Mouse (Mus musculus) heart, embryonic 12.5 days (tissue): ENCODE data around the gene Ccdc9b. TPM values are rescaled to one million over a fixed set of nuclear protein-coding genes. Genes with fewer than 3 reads are reported as not detected.
A peak's percentile ranks its signal among the peaks of the same experiment; 100 is the strongest.

Experiments used
- ATAC-seq: fragments of 200-750 bp; cut with Nextera tagmentation; 2 replicates; pipeline ENCODE4 v1.8.0; 2017; ENCODE audit warnings: moderate TSS enrichment, moderate library complexity; ENCODE audit not compliant: insufficient number of reproducible peaks, low FRiP score
- H3K27ac ChIP-seq: fragments of 300-500 bp; sonication (generic); 2 replicates; pipeline ENCODE4 v1.5.1; 2016; ENCODE audit warnings: mild to moderate bottlenecking, moderate library complexity; ENCODE audit not compliant: poor library complexity, severe bottlenecking
- H3K27me3 ChIP-seq: fragments of 300-500 bp; sonication (generic); replicated peaks from 2 replicates; pipeline ENCODE4 v1.6.1; 2016; ENCODE audit warnings: mild to moderate bottlenecking, moderate library complexity
- H3K36me3 ChIP-seq: fragments of 300-500 bp; sonication (generic); 2 replicates; pipeline ENCODE4 v1.6.1; 2016; ENCODE audit warnings: mild to moderate bottlenecking, moderate library complexity
- H3K4me1 ChIP-seq: fragments of 300-500 bp; sonication (generic); replicated peaks from 2 replicates; pipeline ENCODE4 v1.6.1; 2016; ENCODE audit warnings: mild to moderate bottlenecking
- H3K4me2 ChIP-seq: fragments of 300-500 bp; sonication (generic); 2 replicates; pipeline ENCODE4 v1.6.1; 2016; ENCODE audit warnings: mild to moderate bottlenecking, moderate library complexity
- H3K4me3 ChIP-seq: fragments of 300-500 bp; sonication (generic); 2 replicates; pipeline ENCODE4 v1.5.1; 2016; ENCODE audit warnings: mild to moderate bottlenecking
- H3K9ac ChIP-seq: fragments of 300-500 bp; sonication (generic); 2 replicates; pipeline ENCODE4 v1.6.1; 2016; ENCODE audit warnings: mild to moderate bottlenecking, moderate library complexity
- H3K9me3 ChIP-seq: fragments of 300-500 bp; sonication (generic); replicated peaks from 2 replicates; pipeline ENCODE4 v1.6.1; 2016; ENCODE audit warnings: mild to moderate bottlenecking, moderate library complexity
- WGBS: fragments of 180-500 bp; shearing (Covaris S2); methylation state at CpG from one replicate; pipeline ENCODE4 v1.1.7; 2016; 5-methylcytosine and 5-hydroxymethylcytosine counted together
- polyA plus RNA-seq: library from polyadenylated mRNA; unstranded; fragments of >200 nt; fragmentation: Nextera tagmentation; extraction: Ambion mirVana; gene quantifications from 2 replicates; pipeline ENCODE4 v1.2.1, GENCODE M21; 2016

Ccdc9b gene
- polyA plus RNA-seq, 1 experiment from 2014 or later = 3.6 TPM

GRCm38 (mm10) chr2:118711038-118711494 lies 51.4 kb downstream of the Ccdc9b start:
- Histone ChIP-seq H3K9me3 (no peaks in the 10 kb centered on the region), H3K4me3 (peak overlapping the region; percentile 39), H3K27me3 (peaks cover 67% of the 10 kb centered on the region), H3K4me2 (peak overlapping the region; percentile 79), H3K27ac (no peak overlapping the region), H3K9ac (peak overlapping the region; percentile 56), H3K4me1 (peaks cover 49% of the 10 kb centered on the region), H3K36me3 (no peaks in the 10 kb centered on the region)
- ATAC-seq = peak; percentile 41
- 2% methylated on average over 36 of the region's 36 CpGs for WGBS

- Histone ChIP-seq H3K4me2 (no peak overlapping the region), H3K36me3 (no peaks in the 10 kb centered on the region), H3K4me1 (peaks cover 45% of the 10 kb centered on the region), H3K27me3 (peaks cover 79% of the 10 kb centered on the region), H3K4me3 (no peak overlapping the region), H3K27ac (no peak overlapping the region), H3K9ac (no peak overlapping the region), H3K9me3 (no peaks in the 10 kb centered on the region)
- 53% methylated on average over 4 of the region's 4 CpGs for WGBS
- no peak for ATAC-seq
Observed at GRCm38 (mm10) chr2:118709655-118710221, 52.7 kb downstream of the Ccdc9b start.

- H3K4me1 ChIP-seq = peaks cover 57% of the 10 kb centered on the region
- H3K4me2 ChIP-seq = no peak overlapping the region
- H3K9me3 ChIP-seq = no peaks in the 10 kb centered on the region
- no peaks in the 10 kb centered on the region for H3K36me3 ChIP-seq
- no peak for ATAC-seq
- no peak overlapping the region for H3K9ac ChIP-seq
- H3K4me3 ChIP-seq = no peak overlapping the region
- no peak overlapping the region for H3K27ac ChIP-seq
- WGBS = 83% methylated on average over 4 of the region's 4 CpGs
- H3K27me3 ChIP-seq = peaks cover 91% of the 10 kb centered on the region
Observed at GRCm38 (mm10) chr2:118708472-118708871, 54.0 kb downstream of the Ccdc9b start.

- no peaks in the 10 kb centered on the region for H3K36me3 ChIP-seq
- no peak for ATAC-seq
- 7% methylated on average over 6 of the region's 6 CpGs for WGBS
- H3K9me3 ChIP-seq = no peaks in the 10 kb centered on the region
- no peak overlapping the region for H3K4me2 ChIP-seq
- peaks cover 65% of the 10 kb centered on the region for H3K4me1 ChIP-seq
- no peak overlapping the region for H3K4me3 ChIP-seq
- peak overlapping the region; percentile 48; the same call in 1 of the 2 replicates for H3K27ac ChIP-seq
- H3K27me3 ChIP-seq = peaks cover 91% of the 10 kb centered on the region
- no peak overlapping the region for H3K9ac ChIP-seq
Observed at GRCm38 (mm10) chr2:118706436-118706835, 56.0 kb downstream of the Ccdc9b start.

Other genes with a start within 250 kb of the Ccdc9b start
- 2.0 and 2.7 TPM in 2 replicates for gene Bmf, start 213.0 kb downstream of the Ccdc9b start, polyA plus RNA-seq
- 84.2 and 86.9 TPM in 2 replicates for gene Bub1b, start 164.4 kb downstream of the Ccdc9b start, polyA plus RNA-seq
- 4.6 and 5.8 TPM in 2 replicates for gene Pak6, start 99.4 kb downstream of the Ccdc9b start, polyA plus RNA-seq
- gene Ankrd63, start 58.7 kb downstream of the Ccdc9b start, polyA plus RNA-seq = 1.2 and 1.4 TPM in 2 replicates
- 1.4 and 1.5 TPM in 2 replicates for gene Plcb2, start 34.2 kb downstream of the Ccdc9b start, polyA plus RNA-seq
- 33.8 and 37.3 TPM in 2 replicates for gene Inafm2, start 16.9 kb downstream of the Ccdc9b start, polyA plus RNA-seq
- not detected in 2 replicates for gene Phgr1, start 10.1 kb upstream of the Ccdc9b start, polyA plus RNA-seq
- gene Disp2, start 17.1 kb upstream of the Ccdc9b start, polyA plus RNA-seq = 0.10 and 0.23 TPM in 2 replicates
- 109 and 115 TPM in 2 replicates for gene Knstrn, start 51.3 kb upstream of the Ccdc9b start, polyA plus RNA-seq
- 68.2 and 68.7 TPM in 2 replicates for gene Ivd, start 99.3 kb upstream of the Ccdc9b start, polyA plus RNA-seq
- gene Bahd1, start 137.7 kb upstream of the Ccdc9b start, polyA plus RNA-seq = 4.5 and 4.8 TPM in 2 replicates
- gene Chst14, start 163.8 kb upstream of the Ccdc9b start, polyA plus RNA-seq = 23.9 and 25.4 TPM in 2 replicates